Mouse (Mus musculus): Measurements from ENCODE around the gene Sympk.

DNA sequence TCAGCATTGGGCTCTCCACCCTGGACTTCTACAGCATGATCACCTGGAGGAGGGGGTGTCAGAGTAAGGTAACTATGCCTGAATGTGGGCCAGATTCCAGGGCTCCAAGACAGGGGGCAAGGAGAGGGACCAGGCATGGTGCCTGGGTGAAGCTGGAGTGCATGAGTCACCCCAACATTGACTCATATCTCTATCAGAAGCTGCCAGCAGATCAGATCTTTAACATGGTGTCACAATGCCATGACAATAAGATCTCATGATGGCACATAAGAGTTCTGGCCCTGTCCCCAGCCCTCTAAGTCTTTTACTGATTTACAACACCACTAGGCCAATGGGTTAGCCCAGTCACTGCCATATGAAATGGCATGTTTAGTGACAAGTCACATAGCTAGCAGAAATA lies 79.6 kb downstream of the Sympk start:
- TF ChIP-seq CTCF (IDR thresholded peaks at IDR 0.05; ENCODE audit: low read depth) (no peak), EP300 (IDR thresholded peaks at IDR 0.05; ENCODE audit: low read depth) (no peak)
